Mouse (Mus musculus) c-Kit-negative CD71-positive TER-119-positive erythroid progenitor cells, embryonic 14.5 days (primary cell): ENCODE results near the gene Upp1.
"Not testable (repeated sequence)": the region's sequence is repeated elsewhere in the genome, so short reads cannot be mapped to it uniquely, and the experiment has no call there.

ENCODE experiments used
- DNase-seq: peaks from one replicate; pipeline ENCODE4 v3.0.0-alpha.2; 2013; ENCODE audit warnings: low read depth, low spot score

Gene Upp1

DNA sequence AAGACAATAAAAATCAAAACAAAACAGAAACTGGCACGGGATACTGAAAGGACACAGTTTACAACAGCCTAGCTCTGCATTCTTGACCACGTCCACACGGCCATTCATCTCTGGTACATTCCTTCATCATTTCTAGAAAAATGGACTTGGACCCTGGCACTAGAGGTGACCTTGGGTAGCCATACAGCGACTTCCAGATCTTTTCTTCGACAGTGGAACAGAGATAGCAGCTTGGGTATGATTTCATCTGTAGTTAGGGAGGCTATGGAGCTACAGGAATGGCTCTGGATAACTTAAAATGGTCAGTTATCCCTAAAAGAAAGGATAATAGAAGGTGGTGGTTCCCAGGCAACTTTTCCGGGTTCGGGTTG lies at the start of gene Upp1:
Upp1 (plus strand) TSS at position 54 of the 371 bp plus-strand sequence.
- no peak for DNase-seq

DNA sequence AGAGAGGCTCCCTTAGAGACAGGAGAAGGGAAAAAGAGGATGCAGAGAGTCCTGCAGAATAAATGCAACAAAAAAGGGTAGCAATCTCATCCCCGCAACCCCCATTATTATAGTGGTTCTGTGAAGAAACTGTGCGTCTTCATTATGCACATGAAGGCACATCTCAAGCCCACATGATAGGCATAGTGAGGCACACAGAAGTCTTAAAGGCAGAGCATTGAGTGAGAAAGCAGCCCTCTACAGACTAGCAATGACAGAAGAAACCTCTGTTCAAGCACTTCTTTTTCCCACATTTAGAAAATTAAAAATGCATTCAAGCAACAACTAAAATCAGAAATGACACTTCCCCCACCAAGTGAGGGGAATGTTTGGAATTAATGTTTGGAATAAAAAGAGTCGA lies 41.5 kb upstream of the Upp1 start:
- DNase-seq: no peak

DNA sequence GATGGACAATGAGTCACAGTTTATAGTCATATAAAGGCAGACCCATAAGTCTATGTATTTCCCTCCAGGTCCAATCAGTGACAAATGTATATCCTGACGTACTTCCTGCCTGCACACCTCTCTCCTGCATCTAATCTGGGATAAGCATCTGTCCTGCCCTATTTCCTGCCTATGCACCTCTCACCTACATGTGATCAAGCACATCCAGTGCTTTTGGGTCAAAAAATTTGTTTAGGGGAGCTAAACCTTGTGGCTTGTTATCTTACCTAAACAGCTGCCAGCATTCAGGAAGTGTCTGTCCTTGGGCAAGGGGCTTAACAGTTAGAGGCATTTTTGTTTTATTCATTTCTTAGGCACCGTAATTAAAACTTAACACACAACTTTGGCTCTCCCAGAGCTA lies 4.7 kb upstream of the Upp1 start:
- no peak for DNase-seq

- no peak for DNase-seq
Measured at GRCm38 (mm10) chr11:9115367-9116120, 2.4 kb upstream of the Upp1 start.

DNA sequence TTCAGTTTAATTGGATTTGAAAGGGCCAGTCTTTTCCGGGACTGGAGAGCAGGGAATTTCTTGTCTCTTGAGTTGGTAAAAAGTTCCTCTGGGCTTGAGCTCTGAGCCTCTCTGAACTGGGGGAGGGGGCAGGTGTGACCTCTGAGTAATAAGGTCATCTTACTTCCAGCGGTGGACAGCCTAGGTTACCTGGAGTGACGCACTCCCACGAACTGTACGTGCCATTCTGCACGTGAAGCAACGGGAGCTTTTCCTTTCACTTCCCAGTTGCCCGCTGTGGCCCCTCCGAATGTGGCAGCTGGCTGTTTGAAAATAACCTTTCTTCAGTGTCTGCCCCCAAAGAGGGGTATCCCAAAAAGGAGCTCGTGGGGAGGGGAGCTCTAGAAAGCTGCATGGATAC lies 1.8 kb upstream of the Upp1 start:
- no peak for DNase-seq

GRCm38 (mm10) chr11:9116916-9117315 lies 987 bp upstream of the Upp1 start:
- DNase-seq: no peak

GRCm38 (mm10) chr11:9117358-9118049 lies 399 bp upstream of the Upp1 start:
- DNase-seq: no peak

DNA sequence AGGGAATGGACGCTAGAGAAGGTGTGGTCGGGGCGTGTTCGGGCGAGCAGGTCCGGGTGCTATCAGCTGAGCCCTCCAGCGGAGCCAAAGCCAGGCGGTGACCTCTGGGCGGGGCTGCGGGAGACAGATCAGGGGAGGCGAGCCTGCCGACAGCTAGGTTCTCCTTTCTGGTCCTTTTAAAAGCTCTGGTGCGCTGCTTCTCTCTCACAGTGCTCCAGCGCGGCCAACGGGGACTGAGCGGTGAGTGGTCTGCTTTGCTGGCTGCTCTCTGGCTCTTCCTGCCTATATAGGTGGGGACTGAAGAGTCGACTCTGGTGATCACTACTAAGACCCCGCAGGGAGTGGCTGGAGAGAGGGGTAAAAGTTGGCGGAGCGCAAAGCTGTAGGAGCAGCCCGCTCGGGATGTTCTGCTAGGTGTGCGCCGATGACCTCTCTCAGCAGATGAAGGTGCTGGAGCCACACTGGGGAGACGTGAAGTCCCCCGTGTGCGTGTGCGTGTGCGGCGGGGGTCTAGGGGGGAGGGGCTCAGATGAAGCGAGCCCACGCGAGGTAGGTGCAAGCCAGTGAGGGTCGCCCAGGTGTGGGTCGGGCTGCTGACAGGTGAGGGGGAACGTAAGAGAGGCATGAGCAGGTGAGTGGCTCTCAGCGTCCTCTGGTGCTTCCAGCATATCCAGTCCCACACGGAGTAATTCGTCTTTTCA lies 668 bp downstream of the Upp1 start:
- no peak for DNase-seq

- DNase-seq: no peak
Measured at GRCm38 (mm10) chr11:9119231-9120020, 1.5 kb downstream of the Upp1 start.

DNA sequence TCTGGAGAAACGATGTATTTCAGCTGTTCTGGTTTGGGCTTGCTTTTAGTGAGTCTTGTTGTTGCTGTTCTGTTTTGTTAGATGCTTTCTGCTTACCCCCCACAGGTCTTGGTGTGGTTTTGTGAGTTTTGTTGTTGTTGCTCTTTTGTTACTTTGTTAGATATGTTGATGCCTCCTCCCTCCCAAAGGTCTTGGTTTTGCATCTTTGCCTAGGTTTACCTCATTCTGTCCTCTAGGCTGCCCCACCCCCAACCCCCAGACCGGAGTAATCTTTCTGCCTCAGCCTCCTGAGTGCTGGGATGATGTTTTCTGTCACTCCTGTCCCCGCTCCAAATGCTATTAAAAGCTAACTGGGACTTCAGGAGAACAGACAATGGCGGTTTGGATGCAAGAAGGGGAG lies 4.4 kb downstream of the Upp1 start:
- DNase-seq: no peak

GRCm38 (mm10) chr11:9126373-9127107 lies 8.6 kb downstream of the Upp1 start:
- no peak for DNase-seq

DNA sequence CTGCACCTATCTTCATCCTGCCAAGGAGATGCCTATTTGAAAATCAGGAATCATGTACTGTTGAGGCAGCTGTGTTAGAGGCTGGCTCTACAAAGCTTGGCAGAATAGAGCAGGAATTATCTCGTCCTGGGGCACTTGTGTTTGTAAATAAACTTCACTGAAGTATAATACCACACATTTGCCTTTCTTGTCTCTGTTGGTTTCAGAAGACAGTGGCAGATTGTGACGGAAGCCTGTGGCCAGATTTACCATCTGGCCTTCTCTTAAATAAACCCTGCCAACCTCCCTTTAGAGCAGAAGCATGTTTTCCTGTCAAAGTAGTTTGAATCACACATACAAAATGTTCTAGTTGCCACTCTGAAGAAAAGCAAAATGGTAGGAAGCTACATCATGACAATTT lies 10.2 kb downstream of the Upp1 start:
- DNase-seq: no peak

DNA sequence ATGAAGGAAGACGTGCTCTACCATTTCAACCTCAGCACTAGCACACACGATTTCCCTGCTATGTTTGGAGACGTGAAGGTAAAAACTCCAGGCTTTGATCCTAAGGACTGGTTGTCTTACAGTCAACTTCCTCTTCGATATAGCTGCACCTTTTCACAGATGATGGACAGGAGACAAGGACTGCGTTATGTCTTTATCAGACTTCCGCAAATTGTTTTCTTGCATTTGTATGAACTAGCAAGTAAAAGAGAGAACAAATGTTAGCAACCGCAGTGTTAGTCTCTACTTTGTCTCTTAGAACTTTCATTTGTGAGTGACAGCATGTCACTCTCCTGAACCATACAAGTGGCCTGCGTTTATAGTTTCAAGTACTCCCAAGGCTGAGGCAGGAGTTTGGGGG lies 11.6 kb downstream of the Upp1 start:
- DNase-seq: no peak

- DNase-seq: no peak
Measured at GRCm38 (mm10) chr11:9131688-9132087, 13.8 kb downstream of the Upp1 start.

DNA sequence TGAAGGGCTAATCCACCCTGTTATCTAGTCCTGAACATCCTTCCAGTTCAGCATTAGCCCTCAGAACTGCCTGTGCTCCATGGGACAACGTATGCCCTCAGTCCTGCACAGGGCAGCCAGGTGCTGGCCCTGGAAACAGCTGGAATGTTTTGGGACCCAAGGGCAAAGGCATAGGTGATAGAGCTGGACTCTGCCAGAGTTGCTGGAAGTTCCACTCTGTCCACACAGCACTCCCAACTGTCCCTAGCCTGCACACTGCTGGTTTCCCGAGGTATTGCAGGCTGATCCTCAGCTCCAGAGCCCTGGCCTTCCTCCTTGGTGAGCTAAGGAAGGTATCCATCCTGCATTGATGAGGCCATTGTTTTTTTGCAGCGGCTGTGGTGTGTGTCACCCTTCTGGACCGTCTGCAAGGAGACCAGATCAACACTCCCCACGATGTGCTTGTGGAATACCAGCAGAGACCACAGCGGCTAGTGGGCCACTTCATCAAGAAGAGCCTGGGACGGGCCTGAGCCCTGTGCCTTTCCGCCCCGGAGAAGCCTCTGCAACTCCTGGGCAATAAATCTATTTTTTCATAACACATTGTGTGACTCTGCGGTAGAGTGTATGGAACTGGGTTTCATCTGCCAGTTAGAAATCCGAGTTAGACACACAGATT lies 17.8 kb downstream of the Upp1 start:
- no peak for DNase-seq

DNA sequence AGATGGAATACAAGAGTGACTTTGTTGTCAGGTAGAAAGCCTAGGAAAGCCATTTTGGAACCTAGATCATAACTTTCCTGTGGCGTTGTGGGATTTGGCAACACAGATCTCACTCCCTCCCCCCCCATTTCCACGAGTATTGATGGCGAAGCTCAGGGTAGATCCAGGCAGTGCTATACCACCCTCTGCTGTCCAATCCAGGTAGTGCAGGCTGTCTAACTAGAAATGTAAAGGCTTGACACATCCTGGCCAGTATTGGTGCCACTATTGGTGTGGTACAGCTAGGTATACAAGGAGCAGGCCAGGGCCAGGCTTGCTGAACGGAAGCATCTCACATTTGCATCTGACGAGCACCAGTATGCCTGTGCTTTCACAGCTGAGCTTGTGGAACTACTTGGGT lies 18.6 kb downstream of the Upp1 start:
- DNase-seq: peak; percentile 26

DNA sequence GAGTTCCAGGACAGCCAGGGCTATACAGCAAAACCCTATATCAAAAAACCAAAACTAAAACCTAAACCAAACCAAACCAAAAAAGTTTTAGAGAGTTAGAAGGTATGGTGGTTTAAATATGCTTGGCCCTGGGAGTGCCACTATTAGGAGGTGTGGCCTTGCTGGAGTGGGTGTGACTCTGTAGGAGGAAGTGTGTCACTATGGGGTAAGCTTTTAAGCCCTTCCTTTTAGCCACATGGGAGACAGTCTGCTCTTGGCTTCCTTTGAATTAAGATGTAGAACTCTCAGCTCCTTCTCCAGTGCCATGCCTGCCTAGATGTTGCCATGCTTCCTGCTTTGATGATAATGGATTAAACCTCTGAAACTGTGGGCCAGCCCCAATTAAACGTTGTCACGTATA lies 27.2 kb downstream of the Upp1 start:
- no peak for DNase-seq

DNA sequence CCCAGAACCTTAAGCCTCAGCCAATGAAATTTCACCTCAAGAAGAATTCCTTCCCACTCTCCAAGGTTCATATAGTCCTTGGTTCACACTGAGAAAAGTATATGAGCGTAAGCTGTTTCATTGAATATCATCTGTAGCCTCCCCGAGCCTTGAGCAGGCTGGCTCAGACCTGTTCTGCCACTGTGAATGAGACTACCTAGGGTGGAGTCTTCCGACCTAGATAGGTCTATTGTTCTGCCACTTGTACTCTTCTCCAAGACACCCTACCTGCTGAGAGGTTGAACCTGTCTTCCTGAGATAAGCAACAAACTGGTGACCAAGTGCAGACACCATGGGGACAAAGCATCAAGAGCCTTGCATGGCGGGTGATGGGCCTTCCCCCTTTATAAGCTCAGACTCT lies 28.2 kb downstream of the Upp1 start:
- DNase-seq: no peak

DNA sequence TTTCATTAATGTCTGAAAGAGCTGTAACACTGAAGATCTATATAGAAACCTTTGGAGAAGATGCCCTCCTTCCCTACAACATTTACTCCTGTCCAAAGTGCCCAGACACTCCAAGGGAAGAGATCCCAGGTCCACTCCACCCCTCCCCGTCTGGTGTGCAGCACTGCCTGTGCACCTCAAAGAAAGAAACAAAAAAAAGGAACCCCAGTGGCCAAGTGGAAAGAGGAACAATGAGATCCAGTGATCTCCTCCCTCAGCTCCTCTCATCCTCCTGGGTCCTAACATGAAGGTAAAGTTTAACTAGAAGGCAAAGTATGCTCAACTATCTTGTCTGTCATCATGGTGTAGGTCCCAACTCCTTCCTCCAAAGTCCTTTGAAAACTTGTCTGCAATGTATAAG lies 28.8 kb downstream of the Upp1 start:
- no peak for DNase-seq

GRCm38 (mm10) chr11:9148206-9148605 lies 30.3 kb downstream of the Upp1 start:
- DNase-seq: no peak

GRCm38 (mm10) chr11:9150403-9150802 lies 32.5 kb downstream of the Upp1 start:
- DNase-seq: not testable (repeated sequence)
